Mouse (Mus musculus) heart, postnatal 0 days (tissue): ENCODE measurements around the gene Kat5.

ENCODE experiments used
- CTCF ChIP-seq: IDR thresholded peaks from 2 replicates; pipeline ENCODE4 v1.5.1; 2016; ENCODE audit warnings: antibody characterized with exemption, control low read depth, low read depth
- EP300 ChIP-seq: IDR thresholded peaks from 2 replicates; pipeline ENCODE4 v1.6.1; 2016; ENCODE audit warnings: antibody characterized with exemption, low read depth

DNA sequence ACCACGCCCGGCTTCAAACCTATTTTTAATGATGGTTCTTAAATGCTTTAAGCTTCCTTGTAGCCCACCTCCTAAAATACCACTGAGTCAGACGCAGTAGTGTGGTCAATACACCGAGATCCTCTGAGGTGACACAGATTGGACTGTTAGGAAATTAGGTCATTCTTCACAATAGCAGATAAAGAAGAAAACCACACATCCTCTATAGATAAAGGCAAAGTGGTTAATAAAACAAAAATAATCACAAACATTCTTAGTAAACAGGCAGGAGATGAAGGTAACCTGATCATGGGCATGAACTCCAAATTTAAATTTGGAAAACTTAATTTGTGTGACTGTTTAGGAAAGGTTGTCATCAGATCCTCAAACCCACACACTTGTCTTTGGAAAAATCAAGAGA is 10.0 kb upstream of the Kat5 start:
- TF ChIP-seq CTCF = no peak
- no peak for TF ChIP-seq EP300
